Mouse (Mus musculus) embryonic facial prominence, embryonic 14.5 days (tissue): ENCODE data around the gene Mkln1. TPM values are rescaled to one million over a fixed set of nuclear protein-coding genes. Genes with fewer than 3 reads are reported as not detected.

Source experiments
- ATAC-seq: fragments of 200-750 bp; cut with Nextera tagmentation; 2 replicates; pipeline ENCODE4 v1.8.0; 2017; ENCODE audit warnings: low read depth, moderate number of reproducible peaks, moderate TSS enrichment
- DNase-seq: peaks from one replicate; pipeline ENCODE4 v3.0.0-alpha.2; 2015; ENCODE audit warnings: low spot score
- H3K27ac ChIP-seq: fragments of 300-500 bp; sonication (generic); replicated peaks from 2 replicates; pipeline ENCODE4 v1.5.1; 2014; ENCODE audit warnings: low read depth, mild to moderate bottlenecking, low read length, moderate library complexity
- H3K27me3 ChIP-seq: fragments of 300-500 bp; sonication (generic); replicated peaks from 2 replicates; pipeline ENCODE4 v1.6.1; 2014; ENCODE audit warnings: low read length; ENCODE audit not compliant: control insufficient read depth, insufficient read depth
- H3K36me3 ChIP-seq: fragments of 300-500 bp; sonication (generic); 2 replicates; pipeline ENCODE4 v1.6.1; 2014; ENCODE audit warnings: low read length, mixed read lengths; ENCODE audit not compliant: control insufficient read depth, insufficient read depth
- H3K4me1 ChIP-seq: fragments of 300-500 bp; sonication (generic); 2 replicates; pipeline ENCODE4 v1.6.1; 2014; ENCODE audit warnings: antibody characterized with exemption, low read length; ENCODE audit not compliant: control insufficient read depth, insufficient read depth
- H3K4me2 ChIP-seq: fragments of 300-500 bp; sonication (generic); 2 replicates; pipeline ENCODE4 v1.6.1; 2014; ENCODE audit warnings: low read depth, mild to moderate bottlenecking, low read length, moderate library complexity, mixed read lengths
- H3K4me3 ChIP-seq: fragments of 300-500 bp; sonication (generic); 2 replicates; pipeline ENCODE4 v1.5.1; 2014; ENCODE audit warnings: low read depth, mild to moderate bottlenecking, low read length
- H3K9ac ChIP-seq: fragments of 300-500 bp; sonication (generic); 2 replicates; pipeline ENCODE4 v1.6.1; 2014; ENCODE audit warnings: low read depth, mild to moderate bottlenecking, low read length, moderate library complexity, mixed read lengths
- H3K9me3 ChIP-seq: fragments of 300-500 bp; sonication (generic); 2 replicates; pipeline ENCODE4 v1.6.1; 2016; ENCODE audit warnings: low read length; ENCODE audit not compliant: control insufficient read depth
- WGBS: fragments of 180-500 bp; shearing (Covaris S2); extraction: QIAGEN DNeasy Blood & Tissue Kit; methylation state at CpG from one replicate; pipeline ENCODE4 v1.1.7; 2014; 5-methylcytosine and 5-hydroxymethylcytosine counted together
- polyA plus RNA-seq: library from polyadenylated mRNA; unstranded; fragments of >200 nt; fragmentation: Nextera tagmentation; extraction: Ambion mirVana; gene quantifications from 2 replicates; pipeline ENCODE4 v1.2.1, GENCODE M21; 2014

The Mkln1 gene
- polyA plus RNA-seq, 1 experiment from 2014 or later = 155 TPM

DNA sequence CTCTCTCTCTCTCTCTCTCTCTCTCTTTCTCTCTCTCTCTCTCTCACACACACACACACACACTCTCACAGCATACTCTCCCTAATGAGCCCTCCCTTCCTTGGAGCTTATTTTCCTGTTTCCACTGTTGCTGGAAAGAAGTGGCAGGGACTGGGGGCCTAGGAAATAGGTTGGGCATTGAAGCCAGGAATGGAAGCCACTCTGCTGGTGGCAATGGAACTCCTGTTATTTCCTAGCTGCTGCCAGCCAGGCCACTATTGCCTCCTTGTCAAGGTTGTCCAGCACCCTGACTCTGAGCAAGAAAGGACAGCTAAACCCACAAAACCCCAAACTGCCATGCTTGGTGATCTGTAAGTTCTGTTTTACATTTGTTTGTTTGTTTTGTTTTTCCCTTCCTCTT lies 15.0 kb downstream of the Mkln1 start:
- no peaks in the 10 kb centered on the region for H3K9me3 ChIP-seq
- no peak for DNase-seq
- no peaks in the 10 kb centered on the region for H3K36me3 ChIP-seq
- H3K4me2 ChIP-seq = no peak overlapping the region
- no peak overlapping the region for H3K9ac ChIP-seq
- H3K27ac ChIP-seq = no peak overlapping the region
- no peaks in the 10 kb centered on the region for H3K4me1 ChIP-seq
- no peaks in the 10 kb centered on the region for H3K27me3 ChIP-seq
- no peak overlapping the region for H3K4me3 ChIP-seq
- no peak for ATAC-seq

DNA sequence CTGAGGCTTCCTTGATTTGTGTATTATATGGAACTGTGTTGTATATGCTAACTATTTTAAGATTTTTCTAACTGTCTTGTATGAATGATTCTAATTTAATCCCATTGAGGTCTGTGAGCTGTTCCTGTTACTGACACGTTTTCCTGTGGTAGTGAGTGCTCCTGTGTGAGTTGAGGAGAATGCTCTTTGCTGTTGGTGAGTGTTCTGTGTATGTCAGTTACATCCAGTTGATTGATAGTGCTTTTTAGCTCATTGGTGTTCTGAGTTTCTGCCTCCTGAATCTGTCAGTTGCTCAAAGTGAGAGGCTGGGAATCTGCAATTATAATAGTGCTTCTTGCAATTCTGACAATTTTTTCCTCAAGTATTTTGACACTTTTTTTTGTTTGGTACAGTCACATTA lies 15.8 kb downstream of the Mkln1 start:
- 22% methylated on average over 1 of the region's 1 CpGs for WGBS
- H3K9ac ChIP-seq = no peak overlapping the region
- no peaks in the 10 kb centered on the region for H3K4me1 ChIP-seq
- H3K36me3 ChIP-seq = no peaks in the 10 kb centered on the region
- H3K4me2 ChIP-seq = no peak overlapping the region
- no peaks in the 10 kb centered on the region for H3K27me3 ChIP-seq
- no peak for ATAC-seq
- DNase-seq = no peak
- H3K27ac ChIP-seq = no peak overlapping the region
- no peak overlapping the region for H3K4me3 ChIP-seq
- H3K9me3 ChIP-seq = no peaks in the 10 kb centered on the region

- Histone ChIP-seq H3K9ac (no peak overlapping the region), H3K4me1 (no peaks in the 10 kb centered on the region), H3K27ac (no peak overlapping the region), H3K4me2 (no peak overlapping the region), H3K4me3 (no peak overlapping the region), H3K9me3 (no peaks in the 10 kb centered on the region), H3K27me3 (no peaks in the 10 kb centered on the region), H3K36me3 (0 out of 2 replicates have a peak, but pooled peaks cover 24% of the 10 kb centered on the region)
- ATAC-seq = no peak
- no peak for DNase-seq
- WGBS = 87% methylated on average over 3 of the region's 3 CpGs
Measured at GRCm38 (mm10) chr6:31425428-31425827, 26.9 kb downstream of the Mkln1 start.

DNA sequence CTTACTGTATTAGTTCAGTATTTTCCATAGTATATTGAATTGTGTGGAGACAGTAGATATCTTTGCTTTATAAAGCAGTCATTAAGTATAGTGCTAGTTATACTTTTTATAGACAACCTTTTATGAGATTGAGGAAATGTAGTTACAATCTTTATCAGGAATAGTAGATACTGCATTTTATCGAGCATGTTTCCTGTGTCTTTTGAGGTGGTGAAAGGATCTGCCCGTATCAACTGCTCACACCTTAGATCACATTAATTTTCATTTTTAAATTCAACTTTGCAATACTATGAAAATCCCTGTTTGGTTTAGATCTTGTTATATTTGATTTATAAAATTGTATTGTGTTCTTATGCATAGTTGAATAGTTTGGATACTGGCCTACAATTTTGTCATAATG lies 38.7 kb downstream of the Mkln1 start:
- Histone ChIP-seq H3K27me3 (no peaks in the 10 kb centered on the region), H3K36me3 (peaks cover 32% of the 10 kb centered on the region), H3K4me3 (no peak overlapping the region), H3K4me1 (no peaks in the 10 kb centered on the region), H3K27ac (no peak overlapping the region), H3K9ac (no peak overlapping the region), H3K4me2 (no peak overlapping the region), H3K9me3 (no peaks in the 10 kb centered on the region)
- ATAC-seq = no peak
- 93% methylated on average over 2 of the region's 2 CpGs for WGBS
- DNase-seq = no peak

DNA sequence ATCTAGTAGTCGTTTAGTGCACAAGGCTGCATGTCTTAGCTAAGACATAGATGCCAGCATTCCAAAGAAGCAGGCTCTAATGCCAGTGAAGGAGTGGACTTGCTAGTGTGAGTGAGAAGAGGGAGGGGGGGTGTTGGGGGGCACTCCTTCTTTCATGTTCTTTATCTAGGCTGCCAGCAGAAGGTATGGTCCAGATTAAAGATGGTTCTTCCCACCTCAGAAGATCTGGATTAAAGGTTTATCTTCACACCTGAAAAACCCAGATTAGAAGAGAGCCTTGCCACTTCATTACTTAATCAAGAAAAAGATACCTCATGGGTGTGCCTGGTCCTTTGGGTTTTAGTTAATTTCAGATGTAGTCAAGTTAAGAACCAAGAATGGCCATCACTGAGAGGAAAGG lies 46.7 kb downstream of the Mkln1 start:
- peaks cover 15% of the 10 kb centered on the region for H3K36me3 ChIP-seq
- no peak overlapping the region for H3K9ac ChIP-seq
- no peak overlapping the region for H3K27ac ChIP-seq
- no peaks in the 10 kb centered on the region for H3K4me1 ChIP-seq
- no peak for DNase-seq
- H3K4me3 ChIP-seq = no peak overlapping the region
- no peak overlapping the region for H3K4me2 ChIP-seq
- WGBS = 81% methylated on average over 1 of the region's 1 CpGs
- H3K27me3 ChIP-seq = no peaks in the 10 kb centered on the region
- no peaks in the 10 kb centered on the region for H3K9me3 ChIP-seq
- ATAC-seq = no peak

DNA sequence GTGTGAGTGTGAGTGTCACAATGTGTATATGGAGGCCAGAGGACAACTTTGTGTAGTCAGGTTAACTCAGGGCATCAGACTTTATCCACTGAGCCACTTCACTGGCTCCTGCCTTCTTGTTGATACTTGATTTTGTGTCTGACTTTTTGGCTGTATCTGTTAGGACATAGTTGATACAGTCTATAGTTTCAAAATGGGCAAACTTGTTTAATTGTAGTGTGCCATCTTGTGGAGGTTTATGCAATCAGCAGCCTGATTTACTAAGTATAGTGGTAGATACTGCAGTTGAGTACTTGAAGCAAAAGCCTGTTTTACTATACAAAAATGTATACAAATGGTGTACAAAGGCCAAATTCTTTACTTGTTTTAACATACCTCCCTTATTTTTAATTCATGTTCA lies 55.2 kb downstream of the Mkln1 start:
- Histone ChIP-seq H3K27me3 (no peaks in the 10 kb centered on the region), H3K9me3 (no peaks in the 10 kb centered on the region), H3K4me3 (no peak overlapping the region), H3K36me3 (peaks cover 25% of the 10 kb centered on the region), H3K4me2 (no peak overlapping the region), H3K27ac (no peak overlapping the region), H3K9ac (no peak overlapping the region), H3K4me1 (no peaks in the 10 kb centered on the region)
- ATAC-seq (no peak), DNase-seq (peak; percentile 55)

- DNase-seq (no peak), ATAC-seq (no peak)
- Histone ChIP-seq H3K4me2 (no peak overlapping the region), H3K9ac (no peak overlapping the region), H3K36me3 (peaks cover 34% of the 10 kb centered on the region), H3K27me3 (no peaks in the 10 kb centered on the region), H3K4me3 (no peak overlapping the region), H3K4me1 (no peaks in the 10 kb centered on the region), H3K9me3 (no peaks in the 10 kb centered on the region), H3K27ac (no peak overlapping the region)
- 81% methylated on average over 2 of the region's 2 CpGs for whole genome bisulfite sequencing
Measured at GRCm38 (mm10) chr6:31455376-31455775, 56.8 kb downstream of the Mkln1 start.

GRCm38 (mm10) chr6:31456988-31457387 lies 58.5 kb downstream of the Mkln1 start:
- Histone ChIP-seq H3K36me3 (peaks cover 36% of the 10 kb centered on the region), H3K4me2 (no peak overlapping the region), H3K9me3 (no peaks in the 10 kb centered on the region), H3K27me3 (no peaks in the 10 kb centered on the region), H3K27ac (no peak overlapping the region), H3K9ac (no peak overlapping the region), H3K4me3 (no peak overlapping the region), H3K4me1 (no peaks in the 10 kb centered on the region)
- 57% methylated on average over 1 of the region's 1 CpGs for WGBS
- ATAC-seq = peak; percentile 76
- DNase-seq = peak; percentile 42

- Histone ChIP-seq H3K4me2 (no peak overlapping the region), H3K27me3 (no peaks in the 10 kb centered on the region), H3K36me3 (peaks cover 38% of the 10 kb centered on the region), H3K4me3 (no peak overlapping the region), H3K9ac (no peak overlapping the region), H3K4me1 (no peaks in the 10 kb centered on the region), H3K9me3 (no peaks in the 10 kb centered on the region), H3K27ac (no peak overlapping the region)
- DNase-seq (no peak), ATAC-seq (no peak)
- 94% methylated on average over 6 of the region's 6 CpGs for WGBS
Measured at GRCm38 (mm10) chr6:31469431-31469830, 70.9 kb downstream of the Mkln1 start.
